Mouse (Mus musculus) erythroblast, embryonic 14.5 days (primary cell): Measurements from ENCODE around the gene Gm42417.

Experiments
- GATA1 ChIP-seq: IDR thresholded peaks from 2 replicates; pipeline ENCODE4 v1.6.1; 2012; ENCODE audit warnings: low read length, inconsistent platforms, mixed read lengths
- TAL1 ChIP-seq: IDR thresholded peaks from 3 replicates; pipeline ENCODE4 v1.6.1; 2012; ENCODE audit warnings: low read length, inconsistent platforms, mixed read lengths

GRCm38 (mm10) chr1:36538727-36539126, 502 bp downstream of the Gm42417 start:
- TF ChIP-seq TAL1 (no peak), GATA1 (no peak)
